Mouse (Mus musculus): ENCODE results near the gene Arhgef28.

DNA sequence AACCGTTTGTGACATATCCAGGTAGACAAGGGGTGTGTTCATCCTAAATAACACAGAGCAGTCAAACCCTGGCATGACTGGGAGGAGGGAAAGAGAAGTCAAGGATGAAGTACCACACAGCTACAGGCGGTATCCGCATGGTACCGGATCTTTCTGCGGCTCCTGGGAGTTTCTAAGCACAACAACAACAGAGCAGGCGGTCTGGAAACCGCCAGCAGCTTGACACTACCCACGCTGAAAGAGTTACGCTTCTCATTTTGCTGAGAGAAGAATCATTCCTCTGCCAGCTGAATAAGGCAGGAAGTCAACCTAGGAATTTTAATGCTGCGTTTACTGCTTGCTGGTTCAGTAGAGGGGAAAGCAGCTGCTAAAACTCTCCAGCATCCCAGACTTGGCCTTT, 295.2 kb downstream of the Arhgef28 start:
- TF ChIP-seq POLR2A (IDR thresholded peaks at IDR 0.05; ENCODE audit: insufficient read depth, low read depth, low read length) (no peak), CTCF (IDR thresholded peaks at IDR 0.05; ENCODE audit: insufficient read depth, low read depth, low read length) (no peak)
